In the genomic region with DNA sequence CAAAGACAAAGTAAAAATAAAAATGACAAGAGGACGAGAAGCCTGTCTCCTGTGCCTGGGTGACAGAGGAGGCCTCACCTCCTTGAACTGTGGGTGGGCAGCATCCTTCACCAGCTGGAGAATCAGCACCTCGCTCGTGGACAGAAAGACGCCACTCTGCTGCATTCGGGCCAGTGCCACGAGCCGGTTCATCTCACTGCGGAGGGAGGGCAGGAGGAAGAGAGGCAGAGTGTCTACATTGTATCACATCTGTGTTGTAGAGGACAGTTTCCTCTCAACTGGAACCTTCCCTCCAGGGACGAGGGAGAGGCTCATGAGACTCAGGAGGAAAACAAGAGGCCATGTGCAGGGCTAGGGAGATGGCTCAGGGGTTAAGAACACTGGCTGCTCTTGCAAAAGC, we compare ENCODE assay signal across 25 mouse cellular contexts. TPM values are rescaled to one million over a fixed set of nuclear protein-coding genes. Genes with fewer than 3 reads are reported as not detected.
DNase-seq lines count a peak whose midpoint lies in the region; ATAC-seq and TF ChIP-seq lines count a peak whose summit lies in the region.
"Had no signal": no experiment of that assay in that cellular context is flagged by ENCODE, and none has a peak within 500 bp of the region (broad histone marks: within the 10 kb centered on the region; RNA-seq: fewer than 3 reads in every experiment).

No protein-coding gene starts in this region.

- no peaks in the 10 kb centered on the region for H3K36me3 ChIP-seq in heart, embryonic 10.5 days
- H3K36me3 ChIP-seq in MEL (ENCODE audit: control insufficient read depth in 1 of 2, insufficient read depth in 2 of 2, low read length in 2 of 2): no peaks in the 10 kb centered on the region
- no peaks in the 10 kb centered on the region for H3K36me3 ChIP-seq in kidney, embryonic 14.5 days (ENCODE audit: control insufficient read depth, insufficient read depth, low read length)
- H3K36me3 ChIP-seq: G1E had no signal

- peak; percentile 67 for DNase-seq in heart, embryonic 10.5 days (ENCODE audit: low spot score)
- DNase-seq in heart, postnatal 10 days: no peak
- DNase-seq in MEL (ENCODE audit: low read depth, low spot score) (no peak), adipocyte (ENCODE audit: low spot score) (no peak)
- DNase-seq in testis, postnatal 10 days (ENCODE audit: low spot score): peak; percentile 63
- DNase-seq in testis, postnatal 14 days (ENCODE audit: low spot score): peak; percentile 75
- DNase-seq: adrenal gland, adult 2 months; adrenal gland, adult 8-10 months; adrenal gland, postnatal 10 days; adrenal gland, postnatal 14 days; adrenal gland, postnatal 25 days; adrenal gland, postnatal 36 days; B cell, adult 2 months; cerebellum, adult 11 months; cerebellum, adult 11-12 months; cerebellum, adult 18-20 months; cerebellum, adult 2 months; cerebellum, adult 8-10 months had no signal

- H3K9ac ChIP-seq in MEL (ENCODE audit: control insufficient read depth, low read depth, low read length, poor library complexity, severe bottlenecking): no peak overlapping the region
- H3K9ac ChIP-seq in kidney, embryonic 14.5 days (ENCODE audit: low read depth, low read length): no peak overlapping the region

- peaks cover 53% of the 10 kb centered on the region for H3K27me3 ChIP-seq in heart, embryonic 10.5 days (ENCODE audit: insufficient read depth, poor library complexity, severe bottlenecking)
- no peaks in the 10 kb centered on the region for H3K27me3 ChIP-seq in MEL (ENCODE audit: control insufficient read depth in 1 of 2, insufficient read depth in 2 of 2, low read length in 2 of 2)
- H3K27me3 ChIP-seq in kidney, embryonic 14.5 days (ENCODE audit: control insufficient read depth, insufficient read depth, low read length): peaks cover 2% of the 10 kb centered on the region
- H3K27me3 ChIP-seq: CH12.LX had no signal

- H3K9me3 ChIP-seq in heart, embryonic 10.5 days: peaks cover 6% of the 10 kb centered on the region; the same call in 1 of the 2 replicates
- H3K9me3 ChIP-seq in MEL (replicated peaks; ENCODE audit: insufficient read depth, low read length): no peaks in the 10 kb centered on the region
- no peaks in the 10 kb centered on the region for H3K9me3 ChIP-seq in kidney, embryonic 14.5 days (ENCODE audit: control insufficient read depth, low read length)
- H3K9me3 ChIP-seq: G1E had no signal

- H3K4me2 ChIP-seq in kidney, embryonic 14.5 days (replicated peaks; ENCODE audit: low read depth, low read length): no peak overlapping the region

- ATAC-seq in kidney, embryonic 14.5 days (ENCODE audit: low FRiP score, low TSS enrichment): no peak
- no peak for ATAC-seq in activated CD4-positive, CD25-positive, alpha-beta regulatory T cell, adult 4 months
- ATAC-seq: CD4-positive, CD25-positive, alpha-beta regulatory T cell, adult 4 months; Patski had no signal

- H3K4me3 ChIP-seq in heart, embryonic 10.5 days: no peak overlapping the region
- peak overlapping the region; percentile 52 to 73; a peak in 3 of 4 replicates for H3K4me3 ChIP-seq in MEL (ENCODE audit: control insufficient read depth in 1 of 2, insufficient read depth in 1 of 2, low read depth in 2 of 2, low read length in 2 of 2)
- no peak overlapping the region for H3K4me3 ChIP-seq in kidney, embryonic 14.5 days (ENCODE audit: low read length)

- TF ChIP-seq CTCF in MEL (IDR thresholded peaks at IDR 0.05 in 2 of 3, conservative IDR thresholded peaks at IDR 0.05 in 1 of 3; ENCODE audit: control insufficient read depth in 1 of 3, insufficient read depth in 1 of 3, low read depth in 2 of 3, low read length in 3 of 3, poor library complexity in 1 of 3, severe bottlenecking in 1 of 3): no peak

- 60% methylated on average over 9 of the region's 9 CpGs for WGBS in heart, embryonic 10.5 days
- 56% methylated on average over 9 of the region's 9 CpGs for WGBS in kidney, embryonic 14.5 days

- intact Hi-C loops in heart, postnatal 10 days (cut with DNase I): no loop called here

- TF ChIP-seq RAD21 in MEL (IDR thresholded peaks at IDR 0.05; ENCODE audit: low read depth, low read length): no peak

- no peak for TF ChIP-seq POLR2A in MEL (IDR thresholded peaks at IDR 0.05; ENCODE audit: control insufficient read depth in 1 of 2, insufficient read depth in 1 of 2, low read depth in 1 of 2, low read length in 2 of 2, poor library complexity in 1 of 2)

- no peak overlapping the region for H3K27ac ChIP-seq in heart, embryonic 10.5 days
- no peak overlapping the region for H3K27ac ChIP-seq in MEL (ENCODE audit: control insufficient read depth, low read depth, low read length)
- no peak overlapping the region for H3K27ac ChIP-seq in kidney, embryonic 14.5 days (ENCODE audit: low read depth, low read length)

- H3K4me1 ChIP-seq in heart, embryonic 10.5 days: peaks cover 6% of the 10 kb centered on the region
- no peaks in the 10 kb centered on the region for H3K4me1 ChIP-seq in MEL (ENCODE audit: control insufficient read depth in 1 of 2, insufficient read depth in 2 of 2, low read length in 2 of 2)
- H3K4me1 ChIP-seq in kidney, embryonic 14.5 days (ENCODE audit: control insufficient read depth, insufficient read depth, low read length): 0 out of 2 replicates have a peak, but pooled peaks cover 1% of the 10 kb centered on the region

- H3K79me2 ChIP-seq in MEL (ENCODE audit: control insufficient read depth, insufficient read depth, low read length, poor library complexity): no peaks in the 10 kb centered on the region

- no peak for TF ChIP-seq EP300 in MEL (IDR thresholded peaks at IDR 0.05; ENCODE audit: low read depth in 1 of 2, low read length in 2 of 2)

TF ChIP-seq in MEL, 35 proteins besides CTCF, POLR2A, EP300 and RAD21 (continues in another document):
- TF ChIP-seq MAX (IDR thresholded peaks at IDR 0.05; ENCODE audit: low read length) (no peak), MYC (IDR thresholded peaks at IDR 0.05; ENCODE audit: low read depth, low read length) (no peak), ZMIZ1 (IDR thresholded peaks at IDR 0.05; ENCODE audit: low read depth, low read length) (no peak), MEF2A (IDR thresholded peaks at IDR 0.05; ENCODE audit: extremely low read depth, insufficient replicate concordance, low read depth, low read length, poor library complexity, severe bottlenecking) (no peak), CHD1 (IDR thresholded peaks at IDR 0.05; ENCODE audit: low read depth, low read length) (no peak), GATA1 (IDR thresholded peaks at IDR 0.05; ENCODE audit: low read depth, low read length) (no peak), ZC3H11A (IDR thresholded peaks at IDR 0.05; ENCODE audit: low read depth, low read length) (no peak), SMC3 (IDR thresholded peaks at IDR 0.05; ENCODE audit: low read depth, low read length) (no peak), GABPA (IDR thresholded peaks at IDR 0.05; ENCODE audit: low read depth, low read length) (no peak)

RNA-seq across cellular contexts. Expression of gene Shisa7, which starts 4.9 kb away (rescaled TPM):
- 0.14 TPM in 1 of 2 replicates, not detected in the other for polyA plus RNA-seq in heart, embryonic 10.5 days (2016; fragmentation: Nextera tagmentation; extraction: Ambion mirVana)
- total RNA-seq in heart, postnatal 10 days (2021): under 1 TPM in 1 of 2 experiments, not detected in 1; 0.15 TPM
- not detected in 2 replicates for total RNA-seq in MEL (2012; rRNA removed)
- under 1 TPM in 1 of 2 experiments, not detected in 1; 0.07 TPM for polyA plus RNA-seq in MEL (2012; ENCODE audit: insufficient read depth in 1 of 2, insufficient read length in 2 of 2, low read depth in 1 of 2, low replicate concordance in 2 of 2, missing spikeins in 1 of 2)
- polyA plus RNA-seq in kidney, embryonic 14.5 days (2014; fragmentation: Nextera tagmentation; extraction: Ambion mirVana): 0.89 and 1.1 TPM in 2 replicates
- polyA plus RNA-seq in activated CD4-positive, CD25-positive, alpha-beta regulatory T cell, adult 4 months (2017; shearing (Covaris generic)): under 1 TPM in 1 of 2 experiments, not detected in 1; 0.09 TPM
- total RNA-seq: CH12.LX had no signal
- polyA plus RNA-seq: C2C12, G1E had no signal

RNA-seq across cellular contexts. Expression of gene Isoc2b, which starts 20.7 kb away (rescaled TPM):
- polyA plus RNA-seq in heart, embryonic 10.5 days (2016; fragmentation: Nextera tagmentation; extraction: Ambion mirVana): 3.9 TPM in 2 replicates
- total RNA-seq in heart, postnatal 10 days (2021): 1 to 10 TPM; 3.6 to 4.7 TPM
- 2.6 and 2.8 TPM in 2 replicates for total RNA-seq in MEL (2012; rRNA removed)
- polyA plus RNA-seq in MEL (2012; ENCODE audit: insufficient read depth in 1 of 2, insufficient read length in 2 of 2, low read depth in 1 of 2, low replicate concordance in 2 of 2, missing spikeins in 1 of 2): 1 to 10 TPM in 1 of 2 experiments, not detected in 1; 3.0 TPM
- 4.5 and 8.3 TPM in 2 replicates for polyA plus RNA-seq in kidney, embryonic 14.5 days (2014; fragmentation: Nextera tagmentation; extraction: Ambion mirVana)
- polyA plus RNA-seq in activated CD4-positive, CD25-positive, alpha-beta regulatory T cell, adult 4 months (2017; shearing (Covaris generic)): 10 to 100 TPM; 34.4 to 50.2 TPM

RNA-seq across cellular contexts. Expression of gene Isoc2a, which starts 27.6 kb away (rescaled TPM):
- polyA plus RNA-seq in heart, embryonic 10.5 days (2016; fragmentation: Nextera tagmentation; extraction: Ambion mirVana): 1.3 TPM in 2 replicates
- total RNA-seq in heart, postnatal 10 days (2021): 10 to 100 TPM; 15.8 to 16.3 TPM
- 11.1 and 12.4 TPM in 2 replicates for total RNA-seq in MEL (2012; rRNA removed)
- polyA plus RNA-seq in MEL (2012; ENCODE audit: insufficient read depth in 1 of 2, insufficient read length in 2 of 2, low read depth in 1 of 2, low replicate concordance in 2 of 2, missing spikeins in 1 of 2): 10 to 100 TPM in 1 of 2 experiments, not detected in 1; 20.6 TPM
- 0.95 and 1.3 TPM in 2 replicates for polyA plus RNA-seq in kidney, embryonic 14.5 days (2014; fragmentation: Nextera tagmentation; extraction: Ambion mirVana)
- polyA plus RNA-seq in activated CD4-positive, CD25-positive, alpha-beta regulatory T cell, adult 4 months (2017; shearing (Covaris generic)): under 1 TPM; 0.20 to 0.69 TPM

RNA-seq across cellular contexts. Expression of gene Ube2s, which starts 37.0 kb away (rescaled TPM):
- polyA plus RNA-seq in heart, embryonic 10.5 days (2016; fragmentation: Nextera tagmentation; extraction: Ambion mirVana): 337 and 447 TPM in 2 replicates
- 100 to 1,000 TPM; 149 to 152 TPM for total RNA-seq in heart, postnatal 10 days (2021)
- 341 and 346 TPM in 2 replicates for total RNA-seq in MEL (2012; rRNA removed)
- 100 to 1,000 TPM in 1 of 2 experiments, not detected in 1; 740 TPM for polyA plus RNA-seq in MEL (2012; ENCODE audit: insufficient read depth in 1 of 2, insufficient read length in 2 of 2, low read depth in 1 of 2, low replicate concordance in 2 of 2, missing spikeins in 1 of 2)
- 465 and 546 TPM in 2 replicates for polyA plus RNA-seq in kidney, embryonic 14.5 days (2014; fragmentation: Nextera tagmentation; extraction: Ambion mirVana)
- polyA plus RNA-seq in activated CD4-positive, CD25-positive, alpha-beta regulatory T cell, adult 4 months (2017; shearing (Covaris generic)): 10 to 100 TPM; 39.3 to 43.6 TPM

RNA-seq across cellular contexts. Expression of gene Rpl28, which starts 56.7 kb away (rescaled TPM):
- 314 and 329 TPM in 2 replicates for polyA plus RNA-seq in heart, embryonic 10.5 days (2016; fragmentation: Nextera tagmentation; extraction: Ambion mirVana)
- total RNA-seq in heart, postnatal 10 days (2021): 100 to 1,000 TPM; 630 to 679 TPM
- 2,026 and 2,264 TPM in 2 replicates for total RNA-seq in MEL (2012; rRNA removed)
- 1,000 to 10,000 TPM in 1 of 2 experiments, 100 to 1,000 TPM in 1; 1,000 to 9,991 TPM for polyA plus RNA-seq in MEL (2012; ENCODE audit: insufficient read depth in 1 of 2, insufficient read length in 2 of 2, low read depth in 1 of 2, low replicate concordance in 2 of 2, missing spikeins in 1 of 2)
- polyA plus RNA-seq in kidney, embryonic 14.5 days (2014; fragmentation: Nextera tagmentation; extraction: Ambion mirVana): 251 and 292 TPM in 2 replicates
- polyA plus RNA-seq in activated CD4-positive, CD25-positive, alpha-beta regulatory T cell, adult 4 months (2017; shearing (Covaris generic)): 100 to 1,000 TPM; 460 to 740 TPM

Comparison
In these comparisons a context has a peak if more than half of its experiments do, and no peak if none do; other contexts are left out.
1. DNase-seq: peak in heart, embryonic 10.5 days (single experiment), testis, postnatal 10 days (single experiment) and testis, postnatal 14 days (single experiment); none in heart, postnatal 10 days (0 of 2), MEL (single experiment) and adipocyte (single experiment).
2. H3K4me3 ChIP-seq: peak in MEL (2 of 2); none in heart, embryonic 10.5 days (single experiment) and kidney, embryonic 14.5 days (single experiment).